Mouse (Mus musculus): ENCODE results near the gene Tktl1.
"Not testable (repeated sequence)": the region's sequence is repeated elsewhere in the genome, so short reads cannot be mapped to it uniquely, and the experiment has no call there.

Tktl1 gene

DNA sequence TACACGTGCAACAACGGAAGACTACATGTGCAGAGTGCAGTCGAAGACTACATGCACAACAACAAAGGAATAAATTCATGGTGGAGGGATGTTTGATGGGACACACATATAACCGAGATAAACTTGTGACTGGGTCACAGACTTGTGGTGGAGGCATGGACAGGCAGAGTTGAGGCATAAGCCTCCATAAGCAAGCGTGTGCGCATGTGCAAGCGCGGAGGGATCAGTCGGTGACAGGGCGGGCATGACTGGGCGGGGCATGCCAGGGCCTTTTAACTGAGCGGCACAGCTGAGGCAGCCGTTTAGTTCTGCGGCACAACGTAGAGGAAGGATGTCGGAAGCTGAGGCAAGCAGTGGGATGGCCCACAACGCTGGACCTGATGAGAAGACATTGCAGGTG lies at the start of gene Tktl1:
Tktl1 (plus strand) TSS at position 301 of the 400 bp plus-strand sequence.
- DNase-seq (ENCODE audit: low read depth, low spot score), result no peak

DNA sequence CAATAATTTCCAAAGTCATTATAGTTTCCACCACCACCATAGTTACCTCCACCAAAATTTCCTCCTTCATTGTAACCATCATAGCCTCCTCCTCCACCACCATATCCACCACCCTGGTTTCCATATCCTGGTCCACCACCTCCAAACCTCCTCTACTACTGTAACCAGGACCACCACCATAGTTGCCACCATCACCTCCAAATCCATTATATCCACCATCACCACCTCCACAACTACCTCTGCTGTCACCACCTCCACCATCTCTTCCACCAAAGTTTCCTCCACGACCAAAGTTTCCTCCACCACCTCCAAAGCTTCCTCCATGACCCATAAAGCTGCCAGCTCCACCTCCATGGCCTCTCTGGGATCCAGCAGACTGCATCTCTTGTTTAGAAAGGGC lies 41.8 kb upstream of the Tktl1 start, which contains the start of gene Mecp2:
Mecp2 (minus strand) TSS at position 101 of the 400 bp plus-strand sequence.
- DNase-seq (ENCODE audit: low read depth, low spot score), result not testable (repeated sequence)

DNA sequence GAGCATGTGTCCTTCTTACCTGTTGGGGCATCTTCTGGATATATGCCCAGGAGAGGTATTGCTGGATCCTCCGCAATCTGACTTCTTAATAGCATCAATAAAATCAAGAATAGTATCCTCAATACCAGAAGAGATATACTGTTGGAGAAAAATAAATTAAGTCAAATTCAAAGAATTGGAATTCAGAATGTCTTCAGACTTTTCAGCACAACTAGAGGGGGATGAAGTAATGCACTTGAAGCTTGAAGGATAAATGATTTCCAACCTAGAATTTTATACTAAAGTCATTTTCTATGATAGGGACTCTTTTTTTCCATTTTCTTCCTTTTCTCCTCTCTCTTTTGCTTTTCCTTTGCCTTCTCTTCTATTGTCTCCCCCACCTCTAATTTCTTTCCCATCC lies 9.3 kb upstream of the Tktl1 start, which contains the start of gene Tex28:
Tex28 (minus strand) TSS at position 101 of the 400 bp plus-strand sequence.
- DNase-seq (ENCODE audit: low read depth, low spot score), result no peak

DNA sequence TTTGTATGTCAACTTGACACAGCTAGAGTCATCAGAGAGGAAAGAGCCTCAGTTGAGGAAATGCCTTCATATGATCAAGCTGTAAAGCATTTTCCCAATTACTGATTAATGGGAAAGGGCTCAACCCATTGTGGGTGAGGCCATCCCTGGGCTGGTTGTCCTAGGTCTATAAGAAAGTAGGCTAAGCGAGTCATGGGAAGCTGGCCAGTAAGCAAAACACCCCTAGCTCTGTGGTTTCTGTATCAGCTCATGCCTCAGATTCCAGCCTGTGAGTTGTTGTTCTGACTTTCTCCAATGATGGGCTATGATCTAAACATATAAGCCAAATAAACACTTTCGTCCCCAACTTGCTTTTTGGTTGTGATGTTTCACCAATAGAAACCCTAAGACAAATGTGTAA lies 26.5 kb downstream of the Tktl1 start:
- no peak for DNase-seq (ENCODE audit: low read depth, low spot score)

DNA sequence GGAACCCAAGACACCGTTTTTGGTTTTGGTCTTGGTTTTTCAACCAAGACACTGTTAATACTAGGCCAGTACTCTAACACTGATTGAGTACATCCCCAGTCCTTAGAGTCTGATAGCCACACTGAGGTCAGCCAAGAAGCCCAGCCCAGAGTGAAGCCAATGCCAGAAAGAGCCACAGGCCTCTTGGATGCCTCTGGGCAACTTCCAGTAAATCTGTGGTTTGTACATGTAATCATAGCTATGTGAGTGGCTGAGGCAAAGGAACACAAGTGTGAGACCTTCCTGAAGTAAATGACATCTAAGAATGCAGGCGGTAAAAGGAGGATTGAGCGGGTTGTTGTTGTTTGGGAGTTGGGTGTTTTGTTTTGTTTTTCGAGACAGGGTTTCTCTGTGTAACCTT lies 41.4 kb downstream of the Tktl1 start:
- no peak for DNase-seq (ENCODE audit: low read depth, low spot score)

DNA sequence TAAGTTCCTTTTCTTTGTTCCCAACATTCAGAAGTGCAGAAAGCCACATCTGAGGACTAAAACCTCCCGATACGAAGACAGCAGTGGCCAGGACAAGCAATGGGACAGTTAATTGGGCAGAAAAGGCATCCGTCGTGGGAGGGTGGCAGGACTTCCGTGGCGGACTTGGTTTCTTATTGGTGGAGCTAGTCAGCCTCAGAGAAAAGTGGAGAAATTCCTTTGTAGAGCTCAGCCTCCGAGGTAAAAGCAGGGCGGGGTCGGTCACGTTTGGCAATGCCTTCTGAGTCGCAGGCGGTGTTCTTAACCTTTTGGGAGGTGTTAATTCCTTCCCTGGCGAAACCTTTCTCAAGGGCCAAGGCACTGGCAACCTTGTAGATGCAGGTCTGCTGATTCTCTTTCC lies 42.4 kb downstream of the Tktl1 start:
- no peak for DNase-seq (ENCODE audit: low read depth, low spot score)

DNA sequence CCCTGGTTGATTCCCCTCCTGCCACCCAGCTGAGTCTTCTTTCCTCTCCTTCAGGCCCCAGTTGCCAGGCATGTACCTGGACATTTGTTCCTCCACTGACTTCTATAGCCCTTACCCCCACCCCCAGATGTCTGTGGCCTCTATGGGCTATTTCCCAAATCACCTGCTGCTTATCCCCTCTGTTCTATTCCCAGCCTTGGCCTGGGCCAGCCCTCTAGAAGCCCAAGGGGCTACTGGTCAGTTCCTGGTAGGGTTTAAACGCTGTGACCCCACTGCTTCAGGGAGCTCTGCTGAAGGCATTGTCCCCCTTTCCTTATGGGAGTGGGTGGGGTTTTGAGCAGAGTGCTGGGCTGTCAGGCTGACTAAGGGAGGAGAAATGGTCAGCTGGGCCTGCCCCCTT lies 43.0 kb downstream of the Tktl1 start:
- not testable (repeated sequence) for DNase-seq (ENCODE audit: low read depth, low spot score)

DNA sequence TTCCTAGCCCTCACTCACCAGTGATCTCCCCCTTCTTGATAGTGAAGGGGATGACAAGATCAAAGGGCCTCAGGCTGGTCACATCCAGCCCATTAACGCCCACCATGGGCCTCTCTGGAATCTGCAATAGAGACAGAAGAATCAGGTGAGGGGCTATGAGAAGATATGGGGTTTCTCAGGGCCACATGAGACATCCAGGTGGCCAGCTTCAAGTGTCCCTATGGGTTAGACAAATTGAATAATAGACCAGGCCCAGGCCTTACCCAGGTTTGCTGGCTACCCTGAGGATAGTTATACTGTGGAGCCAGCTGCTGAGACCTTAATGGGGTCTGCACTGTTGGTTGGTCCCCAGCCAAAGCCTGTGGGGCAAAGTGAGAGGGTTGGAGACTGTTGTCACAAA lies 53.0 kb downstream of the Tktl1 start:
- no peak for DNase-seq (ENCODE audit: low read depth, low spot score)

DNA sequence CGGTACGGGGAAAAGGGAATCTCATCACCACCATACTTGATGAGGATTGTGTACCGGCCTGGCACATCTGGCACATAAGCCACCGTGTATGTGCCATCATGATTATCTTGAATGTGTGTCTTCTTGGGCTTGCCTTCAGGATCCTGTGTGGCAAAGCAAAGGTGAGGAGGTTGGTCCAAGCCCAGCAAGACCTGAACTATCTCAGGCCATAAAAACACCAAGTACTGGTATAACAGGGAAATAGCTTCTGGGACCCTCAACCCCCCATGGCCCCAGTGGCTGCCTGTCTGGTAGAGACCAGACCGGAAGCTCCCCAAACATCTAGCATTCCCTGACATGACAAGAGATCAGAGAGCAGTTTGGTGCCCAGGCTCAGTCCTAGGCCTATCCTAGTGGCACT lies 56.1 kb downstream of the Tktl1 start:
- DNase-seq (ENCODE audit: low read depth, low spot score), result no peak

DNA sequence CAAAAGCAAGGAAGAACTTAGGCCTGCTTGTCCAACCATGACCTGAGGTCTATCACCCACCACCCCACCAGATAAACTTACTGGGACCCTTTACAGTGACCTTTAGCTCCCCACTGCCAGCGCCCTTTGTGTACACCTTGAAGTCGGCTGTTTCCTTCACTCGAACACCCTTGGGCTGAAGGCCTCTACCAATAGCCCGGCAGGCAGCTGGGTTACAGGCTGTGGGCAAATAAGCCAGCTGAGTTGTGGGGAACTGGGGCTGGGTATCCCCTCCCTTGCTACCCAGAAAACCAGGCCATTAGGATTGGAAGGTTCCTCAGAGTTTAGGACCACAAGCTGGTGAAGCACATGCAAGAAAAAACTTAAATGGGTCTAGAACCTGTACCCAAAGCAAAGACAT lies 63.3 kb downstream of the Tktl1 start:
- DNase-seq (ENCODE audit: low read depth, low spot score), result no peak

DNA sequence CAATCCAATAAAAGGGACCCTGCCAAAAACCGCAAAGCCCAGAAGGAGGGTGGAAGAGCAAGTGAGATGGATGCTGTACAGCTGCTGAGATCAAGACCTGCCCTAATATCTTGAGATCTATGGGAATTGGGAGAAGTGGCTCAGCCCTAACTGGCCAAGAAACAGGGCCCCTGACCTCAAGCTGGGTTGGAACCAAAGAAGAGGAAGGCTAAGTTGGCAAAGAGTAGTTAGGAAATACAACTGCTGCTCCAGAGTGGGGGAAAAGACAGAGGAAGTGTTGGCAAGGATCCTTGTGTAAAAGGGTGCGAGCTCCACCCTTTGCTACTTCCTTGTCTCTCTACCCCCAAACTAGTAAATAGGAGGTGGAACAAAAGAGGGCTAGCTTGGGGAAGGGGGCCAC lies 66.3 kb downstream of the Tktl1 start:
- no peak for DNase-seq (ENCODE audit: low read depth, low spot score)

DNA sequence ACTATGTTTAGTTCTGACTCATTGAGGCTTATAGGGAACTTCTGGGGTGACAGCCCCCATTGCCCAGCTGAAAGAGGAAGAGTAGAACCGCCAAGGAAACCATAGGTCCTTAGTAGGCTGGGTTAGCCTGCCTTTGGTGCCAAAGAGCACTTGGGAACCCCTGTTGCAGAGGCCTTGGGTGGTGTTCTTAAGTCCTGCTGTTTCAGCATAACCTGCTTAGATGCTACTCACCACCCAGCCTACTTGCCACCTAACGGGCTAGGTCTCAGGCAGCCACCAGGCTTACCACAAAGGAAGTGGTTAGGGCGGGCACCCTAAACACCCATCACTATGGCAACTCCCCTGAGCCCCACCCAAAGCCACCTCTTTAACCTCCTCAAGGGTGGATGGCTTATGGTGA lies 66.7 kb downstream of the Tktl1 start:
- peak; percentile 42 for DNase-seq (ENCODE audit: low read depth, low spot score)

DNA sequence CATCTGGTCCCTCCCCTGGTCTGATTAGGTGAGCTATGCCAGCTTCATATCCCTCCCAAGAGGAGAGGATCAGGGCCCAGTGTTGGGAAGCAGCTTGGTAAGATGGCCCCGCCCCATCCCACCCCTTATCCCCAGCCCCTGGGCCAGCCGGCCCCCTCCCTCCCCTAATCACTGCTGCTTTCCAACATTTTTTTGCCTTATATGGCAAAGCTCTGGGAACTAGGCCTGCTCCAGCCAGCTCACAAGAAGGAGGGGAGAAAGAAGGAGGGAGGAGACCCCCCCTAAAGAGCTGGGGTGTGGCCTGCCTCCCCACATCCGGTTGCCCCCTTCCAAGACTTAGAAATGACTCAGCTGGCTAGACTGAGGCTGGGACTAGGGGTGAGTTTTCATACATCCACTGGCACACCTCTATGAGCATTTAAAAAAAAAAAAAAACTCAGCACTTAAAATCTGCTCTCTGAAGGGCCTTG lies 67.6 kb downstream of the Tktl1 start:
- DNase-seq (ENCODE audit: low read depth, low spot score), result no peak

DNA sequence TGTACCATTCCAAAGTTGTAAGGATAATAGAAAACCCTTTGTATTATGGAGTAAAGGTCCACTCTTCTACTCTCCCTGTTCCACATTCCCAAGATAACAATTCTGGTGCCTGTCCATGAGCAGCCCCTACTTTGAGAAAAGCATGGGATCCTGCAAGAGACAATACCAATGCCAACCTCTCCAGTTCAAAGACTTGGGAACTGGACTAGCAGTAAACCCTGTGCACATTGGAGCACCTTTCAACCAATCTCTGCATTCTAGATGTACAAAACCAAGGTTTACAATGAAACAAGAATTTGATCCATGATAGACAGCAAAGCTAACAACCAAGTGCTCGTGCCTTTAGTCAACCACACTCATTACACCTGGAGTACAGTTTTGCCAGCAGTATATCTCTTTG lies 68.0 kb downstream of the Tktl1 start:
- no peak for DNase-seq (ENCODE audit: low read depth, low spot score)

DNA sequence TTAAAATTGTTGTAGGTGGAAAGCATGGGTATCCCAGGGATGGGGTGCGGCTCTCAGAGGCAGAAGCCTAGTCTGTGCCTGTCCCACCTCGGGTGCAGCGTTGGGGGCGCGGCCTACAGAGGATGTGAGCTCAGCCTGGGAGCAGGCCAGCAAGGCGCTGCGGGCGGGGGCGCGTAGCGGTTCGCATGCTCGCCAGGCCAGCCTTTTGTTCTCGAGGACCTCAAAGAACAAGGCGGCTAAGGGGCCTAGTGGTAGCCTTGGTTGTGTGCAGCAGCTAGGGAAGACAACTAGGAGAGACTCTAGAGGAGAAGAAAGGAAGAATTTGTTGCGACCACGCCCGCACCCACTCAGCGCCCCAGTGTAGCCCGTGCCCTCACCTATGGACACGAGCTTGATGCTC lies 68.6 kb downstream of the Tktl1 start:
- DNase-seq (ENCODE audit: low read depth, low spot score), result no peak

DNA sequence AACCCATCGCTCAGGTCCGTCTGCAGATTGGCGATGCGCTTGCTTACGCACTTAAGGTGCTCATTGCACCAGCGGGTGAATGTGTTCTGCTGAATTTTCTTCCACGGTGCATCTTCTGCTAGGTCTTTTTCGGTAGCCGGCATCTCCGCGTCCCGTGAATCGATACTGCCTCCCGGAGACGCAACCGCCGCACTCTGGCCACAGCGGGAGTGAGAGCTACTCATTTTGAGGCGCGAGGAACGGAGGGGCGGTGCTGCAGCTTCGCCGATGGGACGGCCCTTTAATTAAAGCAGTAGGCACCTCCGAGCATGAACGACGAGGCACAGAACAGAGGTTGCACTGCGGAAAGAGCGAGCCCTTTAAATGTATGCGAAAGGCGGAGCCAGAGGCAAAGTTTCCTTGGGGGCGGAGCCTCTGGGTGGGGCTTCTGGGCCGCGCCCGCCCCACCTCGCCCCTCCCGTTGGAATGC lies 69.2 kb downstream of the Tktl1 start:
- peak; percentile 54 for DNase-seq (ENCODE audit: low read depth, low spot score)

DNA sequence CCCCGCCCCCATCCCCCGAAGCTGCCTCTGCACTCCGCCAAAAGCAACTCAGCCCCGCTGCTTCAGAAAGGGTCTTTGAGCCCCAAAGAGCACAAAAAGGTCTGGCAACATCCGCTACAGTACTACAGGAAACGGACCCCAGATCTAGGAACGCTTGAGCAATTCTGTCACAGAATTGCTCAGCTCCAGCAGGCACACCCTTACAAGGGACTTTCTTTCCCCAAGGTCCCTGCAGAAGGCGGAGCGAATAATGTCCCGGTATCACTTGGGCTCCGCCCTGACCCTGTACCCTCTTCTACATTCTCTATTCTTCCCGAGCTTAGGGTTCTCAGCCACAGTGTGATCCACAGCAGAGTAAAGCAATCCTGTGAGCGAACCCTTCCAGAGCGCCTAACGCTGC lies 69.6 kb downstream of the Tktl1 start:
- DNase-seq (ENCODE audit: low read depth, low spot score), result no peak

DNA sequence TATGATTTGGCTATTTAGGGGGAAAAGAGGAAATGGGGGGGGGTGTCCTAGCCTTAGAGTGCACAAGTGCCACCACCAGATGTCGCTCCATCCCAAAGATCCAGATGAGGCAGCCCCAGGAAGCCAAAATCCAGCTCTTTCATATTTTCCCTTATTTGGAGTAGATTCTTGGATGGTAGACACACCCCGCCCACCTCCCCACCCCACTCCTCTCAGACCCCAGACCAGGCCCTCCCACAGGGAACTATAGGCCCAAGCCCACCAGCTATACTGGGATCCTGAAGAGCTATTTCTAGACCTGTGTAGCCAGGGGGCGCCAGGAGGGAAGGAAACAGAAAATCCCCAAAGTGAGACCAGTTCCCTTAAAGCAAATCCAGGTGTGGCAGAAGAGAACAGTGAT lies 71.6 kb downstream of the Tktl1 start:
- DNase-seq (ENCODE audit: low read depth, low spot score), result no peak

DNA sequence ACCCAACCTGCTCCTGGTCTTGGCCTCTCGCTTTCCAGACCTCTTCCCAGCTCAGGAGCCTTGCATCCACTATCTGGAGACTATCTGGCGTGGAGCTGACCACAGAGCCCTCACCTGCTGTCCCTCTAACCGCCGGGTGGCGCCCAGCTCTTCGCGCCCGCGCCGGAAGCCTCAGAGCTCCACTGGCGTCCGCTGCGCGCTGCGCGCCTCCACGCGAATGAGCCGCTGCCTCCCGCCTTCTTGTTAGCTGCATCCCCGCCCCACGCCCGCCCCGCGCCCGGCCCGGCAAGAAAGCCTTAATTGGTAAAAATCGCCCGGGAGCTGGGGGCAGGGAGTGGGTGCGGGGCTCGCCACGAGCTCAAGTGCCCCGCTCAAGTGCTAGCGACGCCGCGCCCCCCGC lies 72.6 kb downstream of the Tktl1 start, which contains the start of gene Flna:
Flna (minus strand) TSS at position 206 of the 400 bp plus-strand sequence.
- DNase-seq (ENCODE audit: low read depth, low spot score), result no peak

DNA sequence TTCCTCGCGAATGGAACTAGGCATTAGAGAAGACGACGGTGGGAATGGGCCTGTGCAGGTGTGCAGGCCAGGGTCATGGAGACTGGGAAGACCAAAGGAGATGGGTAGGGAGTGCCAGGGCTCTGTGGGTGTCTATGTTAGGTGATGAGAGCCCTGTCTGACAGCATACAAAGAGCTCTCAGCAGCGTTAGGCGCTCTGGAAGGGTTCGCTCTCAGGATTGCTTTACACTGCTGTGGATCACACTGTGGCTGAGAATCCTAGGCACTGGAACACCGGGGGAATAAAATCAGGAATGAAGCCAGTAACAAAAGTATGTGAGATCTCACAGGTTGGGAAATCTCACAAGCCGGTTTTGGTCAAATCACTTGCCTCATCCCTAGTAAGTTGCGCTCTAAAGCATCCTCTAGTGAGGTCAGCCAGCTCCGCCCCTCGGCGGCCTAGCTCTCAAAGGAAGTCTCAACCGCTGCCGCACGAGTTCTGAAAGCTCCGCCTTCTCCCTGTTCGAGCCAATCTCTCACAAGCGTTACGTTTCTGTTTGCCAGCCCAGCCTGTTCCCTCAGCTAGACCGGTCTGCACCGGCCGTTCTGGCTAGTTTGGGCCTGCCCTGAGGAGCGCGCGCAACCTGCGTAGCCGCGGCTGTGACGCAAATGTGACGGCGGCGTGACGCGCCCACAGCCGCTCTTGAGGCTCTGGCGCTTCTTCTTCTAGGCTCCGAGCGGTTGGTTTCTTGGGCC lies 77.3 kb downstream of the Tktl1 start, which contains the start of gene Emd:
Emd (plus strand) TSS at position 535 of the 735 bp plus-strand sequence.
- peak; percentile 78 for DNase-seq (ENCODE audit: low read depth, low spot score)

DNA sequence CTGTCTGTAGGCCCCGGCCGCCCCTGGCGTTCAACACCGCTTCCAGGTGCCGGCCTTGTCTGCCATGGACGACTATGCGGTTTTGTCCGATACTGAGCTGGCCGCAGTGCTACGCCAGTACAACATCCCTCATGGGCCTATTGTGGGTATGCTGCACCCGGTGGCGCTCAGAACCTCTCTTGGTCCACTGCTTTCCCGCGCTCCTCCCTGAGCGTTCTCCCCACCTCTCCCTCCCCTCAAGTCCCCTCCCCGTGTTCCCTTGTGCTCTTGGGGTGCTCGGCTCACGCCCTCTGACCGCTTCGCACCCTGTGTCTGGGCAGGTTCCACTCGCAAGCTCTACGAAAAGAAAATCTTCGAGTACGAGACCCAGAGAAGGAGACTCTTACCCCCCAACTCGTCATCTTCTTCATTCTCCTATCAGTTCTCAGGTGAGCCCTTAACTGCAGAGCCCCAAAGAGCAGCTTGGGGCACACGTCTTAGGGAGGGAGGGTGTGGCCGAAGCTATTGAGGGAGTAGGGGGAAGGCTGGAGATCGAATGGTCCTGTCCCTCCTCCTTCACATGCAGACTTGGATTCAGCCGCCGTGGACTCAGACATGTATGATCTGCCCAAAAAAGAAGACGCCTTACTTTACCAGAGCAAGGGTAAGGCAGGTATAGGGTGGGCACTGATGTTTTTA lies 78.0 kb downstream of the Tktl1 start:
- DNase-seq (ENCODE audit: low read depth, low spot score), result peak; percentile 19

DNA sequence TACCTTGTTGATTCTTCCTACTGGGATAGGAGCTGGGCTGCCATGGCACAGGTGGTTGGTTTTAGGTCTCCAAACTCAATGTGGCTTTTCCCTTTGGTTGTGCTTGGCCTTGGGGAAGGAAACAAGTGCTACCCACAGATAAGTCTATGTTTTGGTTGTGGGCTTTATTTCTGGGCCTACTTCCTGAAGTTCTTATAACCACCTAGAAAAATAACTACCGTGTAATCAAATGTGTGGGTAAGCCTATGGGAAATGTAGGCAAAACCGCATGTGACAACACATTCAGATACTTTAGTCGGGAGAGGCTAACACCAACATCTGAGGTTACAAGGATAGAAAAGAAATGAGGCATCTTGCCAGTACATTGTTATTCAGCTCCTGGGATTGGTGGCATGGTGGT lies 80.7 kb downstream of the Tktl1 start:
- no peak for DNase-seq (ENCODE audit: low read depth, low spot score)
